Mouse (Mus musculus) kidney, embryonic 16.5 days (tissue): ENCODE data around the gene Per1. TPM values are rescaled to one million over a fixed set of nuclear protein-coding genes. Genes with fewer than 3 reads are reported as not detected.

Experiments used
- polyA plus RNA-seq: library from polyadenylated mRNA; unstranded; fragments of >200 nt; fragmentation: Nextera tagmentation; extraction: Ambion mirVana; gene quantifications from 2 replicates; pipeline ENCODE4 v1.2.1, GENCODE M21; 2015

Gene Per1
- polyA plus RNA-seq, 1 experiment from 2014 or later = 11.4 TPM

Other genes with a start within 250 kb of the Per1 start
- gene Ndel1, start 223.4 kb upstream of the Per1 start, polyA plus RNA-seq = 90.9 and 96.3 TPM in 2 replicates
- gene Rnf222, start 206.7 kb upstream of the Per1 start, polyA plus RNA-seq = 0.05 and 0.17 TPM in 2 replicates
- gene Rpl26, start 193.6 kb upstream of the Per1 start, polyA plus RNA-seq = 897 and 905 TPM in 2 replicates
- not detected in 2 replicates for gene Odf4, start 168.1 kb upstream of the Per1 start, polyA plus RNA-seq
- 20.0 and 23.0 TPM in 2 replicates for gene Arhgef15, start 137.7 kb upstream of the Per1 start, polyA plus RNA-seq
- gene Slc25a35, start 127.1 kb upstream of the Per1 start, polyA plus RNA-seq = 7.6 and 7.9 TPM in 2 replicates
- gene Rangrf, start 120.0 kb upstream of the Per1 start, polyA plus RNA-seq = 62.3 and 63.9 TPM in 2 replicates
- gene Pfas, start 86.8 kb upstream of the Per1 start, polyA plus RNA-seq = 33.9 and 41.9 TPM in 2 replicates
- 64.1 and 68.0 TPM in 2 replicates for gene Ctc1, start 79.3 kb upstream of the Per1 start, polyA plus RNA-seq
- gene Aurkb, start 49.6 kb upstream of the Per1 start, polyA plus RNA-seq = 176 and 177 TPM in 2 replicates
- 8.0 and 9.1 TPM in 2 replicates for gene Borcs6, start 35.5 kb upstream of the Per1 start, polyA plus RNA-seq
- 61.0 and 68.1 TPM in 2 replicates for gene Tmem107, start 24.4 kb upstream of the Per1 start, polyA plus RNA-seq
- 81.5 and 114 TPM in 2 replicates for gene Vamp2, start 6.7 kb upstream of the Per1 start, polyA plus RNA-seq
- gene Hes7, start 25.2 kb downstream of the Per1 start, polyA plus RNA-seq = 0.39 and 0.51 TPM in 2 replicates
- gene 9130213A22Rik, start 27.4 kb downstream of the Per1 start, polyA plus RNA-seq = 0.33 and 0.42 TPM in 2 replicates
- 0.32 and 0.76 TPM in 2 replicates for gene Aloxe3, start 30.7 kb downstream of the Per1 start, polyA plus RNA-seq
- gene Alox12b, start 61.8 kb downstream of the Per1 start, polyA plus RNA-seq = 0.30 and 0.41 TPM in 2 replicates
- 0.46 and 0.72 TPM in 2 replicates for gene Alox8, start 102.6 kb downstream of the Per1 start, polyA plus RNA-seq
- gene Gucy2e, start 141.8 kb downstream of the Per1 start, polyA plus RNA-seq = 0.17 and 0.27 TPM in 2 replicates
- 22.4 and 23.2 TPM in 2 replicates for gene Cntrob, start 228.6 kb downstream of the Per1 start, polyA plus RNA-seq
- gene Trappc1, start 228.8 kb downstream of the Per1 start, polyA plus RNA-seq = 166 and 172 TPM in 2 replicates
- gene Kcnab3, start 231.0 kb downstream of the Per1 start, polyA plus RNA-seq = 3.3 and 3.8 TPM in 2 replicates
- 16.4 and 17.8 TPM in 2 replicates for gene Rnf227, start 245.2 kb downstream of the Per1 start, polyA plus RNA-seq